Mouse (Mus musculus) activated CD4-positive, CD25-positive, alpha-beta regulatory T cell, adult 4 months (primary cell): ENCODE measurements around the gene Timp2. TPM values are rescaled to one million over a fixed set of nuclear protein-coding genes. Genes with fewer than 3 reads are reported as not detected.
A peak's percentile ranks its signal among the peaks of the same experiment; 100 is the strongest.

Experiments
- ATAC-seq: one replicate; pipeline ENCODE4 v1.8.0; 2017
- polyA plus RNA-seq, 2 experiments: library from polyadenylated mRNA; unstranded; fragments of 100-300 nt; shearing (Covaris generic); gene quantifications; one replicate each; pipeline ENCODE4 v1.2.1; 2017

Gene Timp2
- polyA plus RNA-seq, 2 experiments from 2014 or later = 10.2 to 11.2 TPM

DNA sequence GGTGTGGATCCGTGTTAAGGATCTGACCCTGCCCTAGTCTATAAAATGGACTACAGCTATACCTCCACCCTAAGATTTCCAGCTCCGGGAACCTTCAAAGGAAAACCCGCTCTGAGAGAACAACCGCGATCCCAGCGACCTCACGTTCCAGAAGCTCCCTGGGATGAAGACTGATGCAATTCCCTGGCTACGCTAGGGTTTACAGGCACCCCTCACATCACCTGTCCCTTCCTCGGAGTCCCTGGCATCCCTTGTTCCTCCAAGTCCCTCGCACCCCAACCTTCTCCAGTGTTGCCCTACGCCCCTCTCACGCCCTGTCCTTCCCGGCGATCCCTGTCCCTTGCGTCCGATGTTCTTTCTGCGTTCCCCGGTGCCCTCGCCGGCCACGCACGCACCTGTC is 66.0 kb downstream of the Timp2 start:
- ATAC-seq = no peak

- ATAC-seq = no peak
These were observed 66.5 kb downstream of the Timp2 start for GRCm38 (mm10) chr11:118289037-118289511.

DNA sequence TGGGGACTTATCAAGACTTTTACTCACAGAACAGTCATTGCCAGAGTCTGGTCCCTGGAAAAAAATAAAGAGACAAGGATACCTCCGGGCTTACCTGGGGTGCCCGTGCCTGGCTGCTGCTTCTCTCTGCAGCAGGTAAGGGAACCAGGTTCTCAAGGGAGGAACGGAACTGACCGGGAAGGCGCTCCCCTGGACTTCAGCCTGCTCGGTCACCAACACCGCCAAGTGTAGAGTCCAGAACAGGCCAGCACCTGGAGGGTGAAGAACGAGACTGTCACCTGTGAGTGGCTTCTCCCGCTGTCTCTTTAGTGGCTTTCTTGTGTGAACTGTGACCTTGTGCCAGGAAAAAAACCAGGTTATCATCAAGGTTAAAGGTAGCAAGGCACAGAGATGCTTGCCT is 68.0 kb downstream of the Timp2 start:
- ATAC-seq = no peak

GRCm38 (mm10) chr11:118286434-118286833 is 69.1 kb downstream of the Timp2 start:
- no peak for ATAC-seq

GRCm38 (mm10) chr11:118285791-118286190 is 69.7 kb downstream of the Timp2 start:
- ATAC-seq = no peak

GRCm38 (mm10) chr11:118280218-118280617 is 75.3 kb downstream of the Timp2 start:
- ATAC-seq = no peak

DNA sequence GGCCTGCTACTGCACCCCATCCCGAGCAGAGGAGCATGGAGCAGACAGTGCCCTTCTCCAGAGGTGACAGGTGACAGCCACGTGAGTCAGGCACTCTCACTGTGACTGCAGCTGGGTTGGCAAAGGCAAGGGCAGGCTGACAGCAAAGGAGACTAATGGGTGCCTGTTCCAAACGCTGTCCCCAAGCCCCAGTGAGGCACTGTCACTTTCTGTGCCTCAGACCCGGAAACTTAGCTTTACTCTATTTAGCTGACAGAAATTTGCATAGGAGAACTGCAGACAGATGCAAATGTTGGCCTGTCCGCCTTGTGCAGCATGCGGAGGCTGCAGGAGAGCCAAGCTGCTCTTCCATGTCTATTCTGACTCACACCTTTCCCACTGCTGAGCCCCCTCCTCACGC is 79.2 kb downstream of the Timp2 start:
- ATAC-seq = no peak

- no peak for ATAC-seq
These were observed 80.4 kb downstream of the Timp2 start for GRCm38 (mm10) chr11:118275092-118275491.

- no peak for ATAC-seq
These were observed 85.7 kb downstream of the Timp2 start for GRCm38 (mm10) chr11:118269827-118270226.

- ATAC-seq = peak; percentile 60
These were observed 88.9 kb downstream of the Timp2 start for GRCm38 (mm10) chr11:118266666-118267046.

- ATAC-seq = peak; percentile 23
These were observed 89.4 kb downstream of the Timp2 start for GRCm38 (mm10) chr11:118266044-118266665.

GRCm38 (mm10) chr11:118265621-118266020 is 89.9 kb downstream of the Timp2 start:
- ATAC-seq = no peak

DNA sequence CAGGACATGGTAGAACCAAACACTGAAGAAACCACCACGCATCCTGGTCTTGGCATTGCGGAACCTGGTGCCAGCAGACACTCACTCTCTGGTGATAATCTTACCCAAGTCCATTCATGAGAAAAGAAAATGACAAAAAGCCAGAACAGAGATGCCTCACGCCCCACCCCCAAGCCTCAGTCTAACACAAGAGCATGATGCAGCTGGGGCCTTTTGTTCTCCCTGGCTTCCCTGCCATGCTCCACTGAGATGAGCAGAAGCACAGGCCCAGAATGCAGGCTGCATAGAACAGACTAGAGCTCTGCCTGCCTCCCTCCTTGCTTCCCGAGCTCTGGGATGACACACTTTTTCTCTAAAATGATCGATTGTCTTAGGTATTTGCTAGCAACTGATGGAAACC is 92.4 kb downstream of the Timp2 start:
- no peak for ATAC-seq

DNA sequence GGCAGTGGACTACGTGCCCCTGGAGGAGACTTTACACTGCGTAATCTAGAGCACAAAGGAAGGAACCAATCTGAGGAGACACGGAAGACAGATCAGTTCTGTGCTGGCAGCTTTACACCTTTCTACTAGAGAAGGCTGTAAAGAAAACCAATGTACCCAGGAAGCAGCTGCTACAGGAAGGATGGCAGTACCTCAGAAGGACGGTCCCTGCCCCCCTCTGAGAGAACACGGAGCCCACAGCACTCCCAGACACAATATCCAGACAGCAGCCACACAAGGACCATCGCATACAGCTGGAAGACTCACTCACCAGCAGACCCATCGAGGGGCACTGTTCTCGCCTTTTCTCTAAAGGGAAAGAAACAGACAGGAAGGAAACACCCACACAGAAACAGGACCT is 95.5 kb downstream of the Timp2 start:
- ATAC-seq = peak; percentile 88

DNA sequence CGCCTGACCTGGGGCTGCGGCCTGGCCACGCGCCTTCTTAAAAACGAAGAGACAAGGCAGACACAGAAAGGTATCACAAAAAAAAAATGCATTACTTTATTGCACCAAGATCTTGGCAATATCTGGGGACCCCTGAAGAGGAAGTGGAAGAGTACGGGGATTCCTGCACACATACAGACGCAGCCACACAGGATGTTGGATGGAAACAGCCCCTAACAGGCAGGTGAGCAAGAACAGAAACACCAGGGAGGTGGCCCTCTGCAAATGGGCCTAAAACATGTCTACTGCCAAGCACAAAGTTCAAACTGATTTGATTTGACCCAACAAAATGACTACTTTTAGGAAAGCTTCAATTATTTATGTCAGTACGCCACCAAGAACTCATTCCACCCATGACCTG is 96.0 kb downstream of the Timp2 start:
- peak; percentile 64 for ATAC-seq

DNA sequence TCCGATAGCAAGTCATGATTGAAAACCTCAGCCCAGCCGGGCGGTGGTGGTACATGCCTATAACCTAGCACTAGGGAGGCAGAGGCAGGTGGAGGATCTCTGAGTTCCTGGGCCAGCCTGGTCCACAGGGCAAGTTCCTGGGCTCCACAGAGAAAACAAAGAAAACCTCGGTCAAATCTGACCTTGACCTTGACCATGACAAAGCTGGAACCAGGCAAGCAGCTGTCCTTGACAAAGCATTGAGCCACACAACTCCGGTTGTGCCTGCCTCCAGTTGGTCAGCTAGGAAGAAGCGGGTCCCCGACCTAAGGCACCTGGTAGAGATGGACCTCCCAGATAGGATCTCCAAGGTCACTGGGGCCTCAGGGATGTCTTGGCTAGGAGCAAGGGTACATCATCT is 99.2 kb downstream of the Timp2 start:
- ATAC-seq = no peak

- no peak for ATAC-seq
These were observed 101.2 kb downstream of the Timp2 start for GRCm38 (mm10) chr11:118254159-118254951.

GRCm38 (mm10) chr11:118253447-118254158 is 101.9 kb downstream of the Timp2 start:
- no peak for ATAC-seq

Other genes with a start within 250 kb of the Timp2 start
- gene Dnah17, start 225.1 kb downstream of the Timp2 start, polyA plus RNA-seq = under 1 TPM; 0.28 to 0.46 TPM
- 10 to 100 TPM; 50.1 to 73.2 TPM for gene Cyth1, start 107.1 kb downstream of the Timp2 start, polyA plus RNA-seq
- 10 to 100 TPM; 15.6 to 15.8 TPM for gene Usp36, start 65.5 kb downstream of the Timp2 start, polyA plus RNA-seq
- gene Cep295nl, start 13.2 kb downstream of the Timp2 start, polyA plus RNA-seq = under 1 TPM; 0.24 to 0.45 TPM
- 100 to 1,000 TPM in 1 of 2 experiments, 10 to 100 TPM in 1; 98.4 to 147 TPM for gene Lgals3bp, start 46.4 kb upstream of the Timp2 start, polyA plus RNA-seq
- gene Cant1, start 63.3 kb upstream of the Timp2 start, polyA plus RNA-seq = 10 to 100 TPM; 21.3 to 23.3 TPM
- gene C1qtnf1, start 72.5 kb upstream of the Timp2 start, polyA plus RNA-seq = not detected
- 1 to 10 TPM in 1 of 2 experiments, under 1 TPM in 1; 0.90 to 2.5 TPM for gene Engase, start 121.1 kb upstream of the Timp2 start, polyA plus RNA-seq